Mouse (Mus musculus) limb, embryonic 14.5 days (tissue): Measurements from ENCODE around the gene Vmn2r83. TPM values are rescaled to one million over a fixed set of nuclear protein-coding genes. Genes with fewer than 3 reads are reported as not detected.

Experiments
- ATAC-seq: fragments of 200-750 bp; cut with Nextera tagmentation; 2 replicates; pipeline ENCODE4 v1.8.0; 2017; ENCODE audit warnings: low read depth, moderate number of reproducible peaks, moderate TSS enrichment; ENCODE audit not compliant: low FRiP score
- DNase-seq: peaks from one replicate; pipeline ENCODE4 v3.0.0-alpha.2; 2015; ENCODE audit warnings: low spot score
- H3K27ac ChIP-seq: fragments of 300-500 bp; sonication (generic); replicated peaks from 2 replicates; pipeline ENCODE4 v1.5.1; 2014; ENCODE audit warnings: low read depth, mild to moderate bottlenecking, low read length, moderate library complexity, mixed read lengths
- H3K27me3 ChIP-seq: fragments of 300-500 bp; sonication (generic); 2 replicates; pipeline ENCODE4 v1.6.1; 2014; ENCODE audit warnings: low read length, mixed read lengths; ENCODE audit not compliant: control insufficient read depth, insufficient read depth
- H3K36me3 ChIP-seq: fragments of 300-500 bp; sonication (generic); 2 replicates; pipeline ENCODE4 v1.6.1; 2014; ENCODE audit warnings: mild to moderate bottlenecking, low read length, moderate library complexity, mixed read lengths; ENCODE audit not compliant: control insufficient read depth, insufficient read depth
- H3K4me1 ChIP-seq: fragments of 300-500 bp; sonication (generic); 2 replicates; pipeline ENCODE4 v1.6.1; 2014; ENCODE audit warnings: antibody characterized with exemption, low read length, mixed read lengths; ENCODE audit not compliant: control insufficient read depth, insufficient read depth
- H3K4me2 ChIP-seq: fragments of 300-500 bp; sonication (generic); replicated peaks from 2 replicates; pipeline ENCODE4 v1.6.1; 2014; ENCODE audit warnings: low read depth, mild to moderate bottlenecking, low read length, moderate library complexity; ENCODE audit not compliant: severe bottlenecking
- H3K4me3 ChIP-seq: fragments of 300-500 bp; sonication (generic); replicated peaks from 2 replicates; pipeline ENCODE4 v1.5.1; 2014; ENCODE audit warnings: low read length
- H3K9ac ChIP-seq: fragments of 300-500 bp; sonication (generic); 2 replicates; pipeline ENCODE4 v1.6.1; 2014; ENCODE audit warnings: mild to moderate bottlenecking, low read depth, low read length, moderate library complexity; ENCODE audit not compliant: severe bottlenecking
- H3K9me3 ChIP-seq: fragments of 300-500 bp; sonication (generic); 2 replicates; pipeline ENCODE4 v1.6.1; 2016; ENCODE audit warnings: low read length; ENCODE audit not compliant: control insufficient read depth
- POLR2A ChIP-seq: fragments of 200-500 bp; IDR thresholded peaks from 2 replicates; pipeline ENCODE4 v1.8.0; 2012; ENCODE audit warnings: inconsistent platforms, mild to moderate bottlenecking, moderate library complexity, borderline replicate concordance; ENCODE audit not compliant: insufficient read depth, insufficient read length; ENCODE audit errors: extremely low read depth
- WGBS: fragments of 180-500 bp; shearing (Covaris S2); extraction: QIAGEN DNeasy Blood & Tissue Kit; methylation state at CpG from one replicate; pipeline ENCODE4 v1.1.7; 2014; 5-methylcytosine and 5-hydroxymethylcytosine counted together
- polyA plus RNA-seq, 2 experiments: library from polyadenylated mRNA; depleted of rRNA in 1 of 2; stranded (reverse) in 1 of 2; unstranded in 1 of 2; fragments of >200 nt; fragmentation: Nextera tagmentation in 1 of 2; extraction: Ambion mirVana in 1 of 2; gene quantifications; 2 replicates each; pipeline versions ENCODE4 v1.2.1 to v1.2.3; 2012 to 2014

The Vmn2r83 gene
- polyA plus RNA-seq, 2 experiments, result not detected

DNA sequence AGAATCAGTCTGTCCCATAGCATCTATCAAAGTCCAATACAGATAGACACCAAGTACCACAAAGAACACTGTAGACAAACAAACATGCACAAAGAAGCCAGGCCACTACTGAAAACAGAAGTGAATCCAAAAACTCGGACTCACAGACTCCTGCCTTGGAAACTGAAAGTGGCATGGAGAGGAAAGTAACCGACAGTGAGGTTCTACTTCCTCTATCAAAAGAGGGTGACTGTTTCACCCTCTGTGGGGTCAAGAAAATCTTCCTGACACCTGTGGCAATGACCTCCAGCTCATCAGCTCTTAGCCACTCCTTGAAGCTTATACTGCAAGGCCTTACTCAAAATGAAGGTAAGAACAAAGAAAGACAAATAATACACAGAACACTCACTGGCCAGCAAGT, 38.2 kb downstream of the Vmn2r83 start:
- Histone ChIP-seq H3K4me2 (no peak overlapping the region), H3K36me3 (no peaks in the 10 kb centered on the region), H3K9ac (no peak overlapping the region), H3K27ac (no peak overlapping the region), H3K27me3 (no peaks in the 10 kb centered on the region), H3K4me1 (no peaks in the 10 kb centered on the region), H3K4me3 (no peak overlapping the region), H3K9me3 (no peaks in the 10 kb centered on the region)
- DNase-seq, result no peak
- WGBS, result 90% methylated on average over 2 of the region's 2 CpGs
- TF ChIP-seq POLR2A, result no peak
- ATAC-seq, result no peak

DNA sequence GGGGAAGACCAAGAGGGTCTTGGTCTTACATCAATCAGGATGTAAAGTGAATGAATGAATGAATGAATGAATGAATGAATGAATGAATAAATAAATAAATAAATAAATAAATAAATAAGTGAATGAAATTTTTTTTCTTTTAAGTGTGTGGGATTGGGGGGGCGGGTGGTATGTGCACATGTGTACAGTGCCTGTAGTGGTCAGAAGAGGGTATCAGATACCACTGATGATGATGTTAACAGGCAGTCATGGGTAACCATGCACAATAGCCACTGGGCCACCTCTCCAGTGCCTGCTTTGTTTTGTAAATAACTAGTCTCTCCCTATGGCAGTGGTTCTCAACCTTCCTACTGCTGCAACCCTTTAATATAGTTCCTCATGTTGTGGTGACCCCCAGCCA, 55.9 kb downstream of the Vmn2r83 start:
- no peak overlapping the region for H3K4me3 ChIP-seq
- H3K9ac ChIP-seq, result no peak overlapping the region
- no peak overlapping the region for H3K27ac ChIP-seq
- no peak overlapping the region for H3K4me2 ChIP-seq
- WGBS, result 72% methylated on average over 1 of the region's 1 CpGs
- H3K36me3 ChIP-seq, result peaks cover 8% of the 10 kb centered on the region; the same call in 1 of the 2 replicates
- no peak for TF ChIP-seq POLR2A
- ATAC-seq (no peak), DNase-seq (no peak)
- H3K27me3 ChIP-seq, result no peaks in the 10 kb centered on the region
- no peaks in the 10 kb centered on the region for H3K9me3 ChIP-seq
- no peaks in the 10 kb centered on the region for H3K4me1 ChIP-seq

DNA sequence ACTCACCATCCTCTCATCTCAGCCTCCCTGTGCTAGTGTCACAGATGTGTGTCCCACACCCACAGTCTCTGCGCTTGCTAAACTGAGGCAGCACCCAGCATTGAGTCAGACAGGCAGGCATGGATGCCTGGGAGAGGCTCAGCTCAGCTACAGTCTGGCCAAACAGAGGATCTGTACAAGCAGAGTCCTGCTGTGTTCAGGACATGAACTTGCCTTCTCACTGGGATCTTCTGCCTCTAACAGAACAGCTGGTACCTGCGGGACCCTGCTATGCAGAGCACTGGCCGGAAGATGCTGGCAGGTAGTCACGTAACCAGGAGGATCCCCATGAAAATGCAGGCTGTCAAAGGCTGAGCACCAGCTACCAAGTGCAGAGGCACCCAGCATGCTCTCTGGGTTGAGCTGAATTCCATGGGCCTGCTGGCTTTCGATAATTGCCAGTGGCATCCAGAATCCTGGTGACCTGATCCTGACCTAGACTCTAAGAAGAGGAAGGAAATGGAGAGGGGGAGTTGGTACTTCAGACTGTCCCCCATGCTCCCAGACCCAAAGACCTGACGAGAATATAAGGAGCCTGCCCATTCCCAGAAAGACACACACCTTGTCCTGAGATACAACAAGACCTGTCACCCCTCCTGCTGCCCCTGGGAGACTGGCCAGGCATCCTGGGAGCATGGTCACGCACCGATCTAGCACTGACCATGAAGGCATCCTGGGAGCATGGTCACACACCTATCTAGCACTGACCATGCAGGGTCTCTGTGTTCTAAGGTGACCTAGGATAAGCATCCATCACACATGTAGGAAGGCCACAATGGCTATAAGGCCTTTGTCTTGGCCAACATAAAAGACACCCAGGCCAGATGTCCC, 57.2 kb downstream of the Vmn2r83 start:
- 89% methylated on average over 8 of the region's 8 CpGs for WGBS
- Histone ChIP-seq H3K9ac (no peak overlapping the region), H3K4me1 (no peaks in the 10 kb centered on the region), H3K9me3 (no peaks in the 10 kb centered on the region), H3K4me3 (no peak overlapping the region), H3K36me3 (peaks cover 8% of the 10 kb centered on the region; the same call in 1 of the 2 replicates), H3K27me3 (no peaks in the 10 kb centered on the region), H3K27ac (no peak overlapping the region), H3K4me2 (no peak overlapping the region)
- DNase-seq (no peak), ATAC-seq (no peak)
- TF ChIP-seq POLR2A, result no peak

DNA sequence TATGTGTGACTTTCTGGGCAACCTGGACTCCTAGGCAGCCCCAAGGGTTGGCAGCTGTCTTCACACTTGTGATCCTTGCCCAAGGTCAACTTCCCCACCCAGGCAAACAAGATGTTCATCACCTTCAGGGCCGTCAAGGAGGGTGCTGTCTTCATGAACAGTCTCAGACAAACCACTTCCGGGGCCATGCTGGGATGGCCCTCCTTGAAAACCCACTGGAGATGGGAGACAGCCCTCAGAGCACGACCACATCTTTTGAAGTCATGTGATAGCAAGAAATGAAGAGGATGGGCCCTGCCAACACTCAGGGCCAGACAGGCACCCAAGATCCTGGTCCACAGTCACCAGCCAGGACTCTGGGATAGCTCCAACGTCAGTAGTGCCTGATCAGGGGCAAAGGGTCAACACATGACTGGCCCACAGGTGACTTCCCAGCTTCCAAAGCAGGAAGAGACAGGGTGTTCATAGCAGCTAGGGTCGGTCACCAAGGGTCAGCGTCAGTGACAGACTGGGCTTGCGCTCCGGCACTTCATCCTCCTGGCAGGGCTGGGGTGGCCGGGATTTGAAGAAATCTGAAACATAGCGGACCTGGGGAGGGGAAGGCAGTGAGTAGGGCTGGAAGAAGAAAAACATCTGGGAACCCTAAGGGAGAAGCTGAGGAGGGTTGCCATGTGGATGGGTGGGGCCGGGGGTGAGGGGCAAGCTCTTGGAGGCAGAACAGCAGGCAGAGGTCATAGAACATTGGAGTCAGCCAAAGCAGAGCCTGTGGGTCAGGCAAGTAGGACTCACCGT, 58.3 kb downstream of the Vmn2r83 start:
- H3K9me3 ChIP-seq, result no peaks in the 10 kb centered on the region
- H3K4me2 ChIP-seq, result no peak overlapping the region
- H3K4me3 ChIP-seq, result no peak overlapping the region
- H3K27me3 ChIP-seq, result no peaks in the 10 kb centered on the region
- no peak for TF ChIP-seq POLR2A
- DNase-seq (no peak), ATAC-seq (no peak)
- H3K36me3 ChIP-seq, result peaks cover 8% of the 10 kb centered on the region; the same call in 1 of the 2 replicates
- H3K27ac ChIP-seq, result no peak overlapping the region
- WGBS, result 88% methylated on average over 12 of the region's 12 CpGs
- H3K9ac ChIP-seq, result no peak overlapping the region
- no peaks in the 10 kb centered on the region for H3K4me1 ChIP-seq

DNA sequence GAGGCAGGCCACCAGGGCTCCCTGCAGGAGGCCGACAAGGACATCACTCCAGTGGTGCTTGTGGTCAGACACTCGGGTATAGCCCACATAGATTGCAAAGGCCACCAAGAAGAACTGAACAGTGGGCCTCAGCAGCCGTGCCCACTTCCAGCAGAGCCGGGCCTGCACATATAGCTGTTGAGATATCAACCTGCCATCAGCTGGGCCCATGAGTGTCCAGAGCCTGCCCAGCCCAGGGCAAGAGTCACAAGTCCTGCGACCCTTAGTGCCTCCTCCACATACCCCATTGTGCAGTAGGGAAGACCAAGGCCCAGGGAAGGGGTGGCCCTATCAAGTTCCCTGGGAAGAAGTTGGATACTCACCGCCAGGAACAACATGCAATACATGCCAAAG, 58.9 kb downstream of the Vmn2r83 start:
- 86% methylated on average over 5 of the region's 6 CpGs for WGBS
- no peak for DNase-seq

More for the DNA sequence above, 58.9 kb downstream of the Vmn2r83 start:
- Histone ChIP-seq H3K36me3 (peaks cover 8% of the 10 kb centered on the region; the same call in 1 of the 2 replicates), H3K9me3 (no peaks in the 10 kb centered on the region), H3K27me3 (no peaks in the 10 kb centered on the region), H3K4me2 (no peak overlapping the region), H3K4me1 (no peaks in the 10 kb centered on the region), H3K4me3 (no peak overlapping the region), H3K27ac (no peak overlapping the region), H3K9ac (no peak overlapping the region)
- ATAC-seq, result no peak
- TF ChIP-seq POLR2A, result no peak
